In the genomic region with DNA sequence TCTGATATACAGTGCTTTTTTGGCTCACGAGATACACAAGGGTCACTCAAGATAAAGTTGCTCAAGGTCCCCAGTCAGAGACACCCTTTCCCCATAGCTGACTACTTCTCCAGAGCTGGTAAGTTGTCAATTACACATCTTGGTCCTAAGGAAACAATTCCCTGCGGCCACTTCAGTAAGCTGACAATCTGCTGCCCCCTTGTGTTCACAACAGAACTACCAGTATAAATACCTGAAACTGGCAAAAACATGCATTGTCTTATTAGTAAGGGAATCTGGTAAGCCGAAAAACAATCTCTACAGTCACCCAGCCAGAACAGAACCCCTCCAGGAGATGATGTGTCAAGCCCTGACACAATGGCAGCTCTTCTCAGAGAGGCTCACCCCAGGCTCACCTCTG, we compare ENCODE assay signal across 9 mouse cellular contexts. TPM values are rescaled to one million over a fixed set of nuclear protein-coding genes. Genes with fewer than 3 reads are reported as not detected.
A peak's percentile ranks its signal among the peaks of the same experiment; 100 is the strongest.
DNase-seq lines count a peak whose midpoint lies in the region; TF ChIP-seq lines count a peak whose summit lies in the region.
"Had no signal": no experiment of that assay in that cellular context is flagged by ENCODE, and none has a peak within 500 bp of the region (broad histone marks: within the 10 kb centered on the region; RNA-seq: fewer than 3 reads in every experiment).

No protein-coding gene starts in this region.

- TF ChIP-seq RAD21 in MEL (IDR thresholded peaks at IDR 0.05; ENCODE audit: low read depth, low read length), result peak; percentile 51

- peaks cover 17 to 83% of the 10 kb centered on the region in 2 experiments for H3K36me3 ChIP-seq in MEL (ENCODE audit: control insufficient read depth in 1 of 2, insufficient read depth in 2 of 2, low read length in 2 of 2)

- DNase-seq in adrenal gland, postnatal 14 days, result peak; percentile 71
- no peak for DNase-seq in adrenal gland, postnatal 4 days (ENCODE audit: low spot score in 2 of 2)
- peak; percentile 45 to 58 for DNase-seq in left cerebral cortex, adult 18-20 months (ENCODE audit: low spot score in 2 of 2)
- DNase-seq in left cerebral cortex, adult 8-10 months (ENCODE audit: low spot score in 2 of 2), result no peak
- peak; percentile 74 for DNase-seq in MEL (ENCODE audit: low read depth, low spot score)
- peak; percentile 75 for DNase-seq in embryo, embryonic 11 days
- peak; percentile 9 to 52 for DNase-seq in lung, adult 18-20 months
- DNase-seq in thymus, postnatal 0 days (ENCODE audit: low spot score), result peak; percentile 57

- TF ChIP-seq CTCF in MEL (IDR thresholded peaks at IDR 0.05 in 2 of 3, conservative IDR thresholded peaks at IDR 0.05 in 1 of 3; ENCODE audit: control insufficient read depth in 1 of 3, insufficient read depth in 1 of 3, low read depth in 2 of 3, low read length in 3 of 3, poor library complexity in 1 of 3, severe bottlenecking in 1 of 3), result peak; percentile 56 to 78 (median 64)

- H3K9ac ChIP-seq in MEL (ENCODE audit: control insufficient read depth, low read depth, low read length, poor library complexity, severe bottlenecking), result no peak overlapping the region
- H3K9ac ChIP-seq: liver, embryonic 15.5 days had no signal

- no peak overlapping the region for H3K27ac ChIP-seq in MEL (ENCODE audit: control insufficient read depth, low read depth, low read length)
- H3K27ac ChIP-seq: liver, embryonic 15.5 days had no signal

- no peaks in the 10 kb centered on the region for H3K27me3 ChIP-seq in MEL (ENCODE audit: control insufficient read depth in 1 of 2, insufficient read depth in 2 of 2, low read length in 2 of 2)
- H3K27me3 ChIP-seq: liver, embryonic 15.5 days had no signal

- no peak for TF ChIP-seq POLR2A in MEL (IDR thresholded peaks at IDR 0.05; ENCODE audit: control insufficient read depth in 1 of 2, insufficient read depth in 1 of 2, low read depth in 1 of 2, low read length in 2 of 2, poor library complexity in 1 of 2)

- H3K4me3 ChIP-seq in MEL (ENCODE audit: control insufficient read depth in 1 of 2, insufficient read depth in 1 of 2, low read depth in 2 of 2, low read length in 2 of 2), result no peak overlapping the region
- H3K4me3 ChIP-seq: liver, embryonic 15.5 days had no signal

- no peaks in the 10 kb centered on the region for H3K4me1 ChIP-seq in MEL (ENCODE audit: control insufficient read depth in 1 of 2, insufficient read depth in 2 of 2, low read length in 2 of 2)

- H3K9me3 ChIP-seq in MEL (replicated peaks; ENCODE audit: insufficient read depth, low read length), result no peaks in the 10 kb centered on the region
- H3K9me3 ChIP-seq: liver, embryonic 15.5 days had no signal

- no peak for TF ChIP-seq EP300 in MEL (IDR thresholded peaks at IDR 0.05; ENCODE audit: low read depth in 1 of 2, low read length in 2 of 2)

- H3K79me2 ChIP-seq in MEL (ENCODE audit: control insufficient read depth, insufficient read depth, low read length, poor library complexity), result peaks cover 23% of the 10 kb centered on the region

TF ChIP-seq in MEL, 35 proteins besides CTCF, POLR2A, EP300 and RAD21:
- 0 out of 2 replicates have a peak, but pooled peaks have one; percentile 31 for TF ChIP-seq MXI1 (IDR thresholded peaks at IDR 0.05; ENCODE audit: low read depth, low read length)
- no peak for TF ChIP-seq ELF1 (IDR thresholded peaks at IDR 0.05; ENCODE audit: low read depth, low read length)
- no peak for TF ChIP-seq E2F4 (IDR thresholded peaks at IDR 0.05; ENCODE audit: borderline replicate concordance, low read depth, low read length)
- 0 out of 2 replicates have a peak, but pooled peaks have one; percentile 23 for TF ChIP-seq SIN3A (IDR thresholded peaks at IDR 0.05; ENCODE audit: low read length)
- TF ChIP-seq MYB (IDR thresholded peaks at IDR 0.05; ENCODE audit: low read depth, low read length), result no peak
- no peak for TF ChIP-seq HCFC1 (IDR thresholded peaks at IDR 0.05; ENCODE audit: low read depth, low read length)
- no peak for TF ChIP-seq RCOR1 (IDR thresholded peaks at IDR 0.05; ENCODE audit: low read depth, low read length)
- no peak for TF ChIP-seq POLR2AphosphoS5 (IDR thresholded peaks at IDR 0.05; ENCODE audit: borderline replicate concordance, low read depth, low read length)
- no peak for TF ChIP-seq JUND (IDR thresholded peaks at IDR 0.05; ENCODE audit: low read depth, low read length)
- TF ChIP-seq MEF2A (IDR thresholded peaks at IDR 0.05; ENCODE audit: extremely low read depth, insufficient replicate concordance, low read depth, low read length, poor library complexity, severe bottlenecking), result no peak
- peak; percentile 59 for TF ChIP-seq SMC3 (IDR thresholded peaks at IDR 0.05; ENCODE audit: low read depth, low read length)
TF ChIP-seq in MEL: peak in this region for 3.

RNA-seq across cellular contexts. Expression of gene Kpnb1, which starts 10.8 kb away (rescaled TPM):
- 123 and 138 TPM in 2 replicates for total RNA-seq in adrenal gland, postnatal 14 days (2021)
- total RNA-seq in adrenal gland, postnatal 4 days (2021), result 100 to 1,000 TPM; 126 to 146 TPM
- total RNA-seq in left cerebral cortex, adult 18-20 months (2021), result 100 to 1,000 TPM; 118 to 121 TPM
- total RNA-seq in left cerebral cortex, adult 8-10 months (2022), result 100 to 1,000 TPM; 114 to 121 (median 120) TPM
- 260 and 275 TPM in 2 replicates for total RNA-seq in MEL (2012; rRNA removed)
- 100 to 1,000 TPM; 237 to 463 TPM for polyA plus RNA-seq in MEL (2012; ENCODE audit: insufficient read depth in 1 of 2, insufficient read length in 2 of 2, low read depth in 1 of 2, low replicate concordance in 2 of 2, missing spikeins in 1 of 2)
- 37.0 and 39.8 TPM in 2 replicates for polyA plus RNA-seq in thymus, postnatal 0 days (2015; fragmentation: Nextera tagmentation; extraction: Ambion mirVana)

RNA-seq across cellular contexts. Expression of gene Tbkbp1, which starts 25.6 kb away (rescaled TPM):
- total RNA-seq in adrenal gland, postnatal 14 days (2021), result 17.6 and 22.9 TPM in 2 replicates
- 10 to 100 TPM; 19.1 to 21.0 TPM for total RNA-seq in adrenal gland, postnatal 4 days (2021)
- total RNA-seq in left cerebral cortex, adult 18-20 months (2021), result 10 to 100 TPM; 54.8 to 58.4 TPM
- 10 to 100 TPM; 54.8 to 63.2 (median 59.6) TPM for total RNA-seq in left cerebral cortex, adult 8-10 months (2022)
- total RNA-seq in MEL (2012; rRNA removed), result 10.3 and 11.7 TPM in 2 replicates
- polyA plus RNA-seq in MEL (2012; ENCODE audit: insufficient read depth in 1 of 2, insufficient read length in 2 of 2, low read depth in 1 of 2, low replicate concordance in 2 of 2, missing spikeins in 1 of 2), result 10 to 100 TPM in 1 of 2 experiments, not detected in 1; 33.5 TPM
- 0.82 and 0.98 TPM in 2 replicates for polyA plus RNA-seq in thymus, postnatal 0 days (2015; fragmentation: Nextera tagmentation; extraction: Ambion mirVana)

Comparison
In these comparisons a context has a peak if more than half of its experiments do, and no peak if none do; other contexts are left out.
1. DNase-seq: peak in adrenal gland, postnatal 14 days (single experiment), left cerebral cortex, adult 18-20 months (2 of 2), MEL (single experiment), embryo, embryonic 11 days (single experiment), lung, adult 18-20 months (2 of 2) and thymus, postnatal 0 days (single experiment); none in adrenal gland, postnatal 4 days (0 of 2) and left cerebral cortex, adult 8-10 months (0 of 2).